In the genomic region with DNA sequence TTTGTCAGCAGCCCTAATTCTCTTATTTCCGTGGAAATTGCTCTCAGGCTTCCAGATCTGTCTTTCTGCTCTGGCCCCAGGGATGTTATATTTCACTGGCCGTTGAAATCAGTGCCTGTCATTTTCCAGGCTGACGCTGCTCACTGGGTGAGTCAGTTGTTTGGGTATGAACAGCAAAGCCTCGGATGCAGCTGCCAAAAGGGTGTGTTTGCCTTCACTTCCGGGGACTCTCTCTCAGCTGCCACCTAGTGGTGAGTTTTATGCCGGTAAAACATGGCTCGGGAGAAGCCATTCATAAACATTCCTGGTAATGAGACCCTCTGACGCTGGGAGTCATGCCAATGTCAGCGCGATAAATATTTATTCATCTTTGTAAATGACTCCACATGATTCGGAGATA, we compare ENCODE assay signal across 8 mouse cellular contexts.
DNase-seq lines count a peak whose midpoint lies in the region; ATAC-seq and TF ChIP-seq lines count a peak whose summit lies in the region.

No protein-coding gene starts in this region.

- H3K9ac ChIP-seq in forebrain, embryonic 11.5 days (ENCODE audit: low read length) = no peak overlapping the region
- H3K9ac ChIP-seq in heart, embryonic 15.5 days = no peak overlapping the region
- no peak overlapping the region for H3K9ac ChIP-seq in liver, embryonic 12.5 days
- no peak overlapping the region for H3K9ac ChIP-seq in stomach, postnatal 0 days (ENCODE audit: low read length)

- no peaks in the 10 kb centered on the region for H3K36me3 ChIP-seq in forebrain, embryonic 11.5 days (ENCODE audit: control insufficient read depth, insufficient read depth, low read length)
- no peaks in the 10 kb centered on the region for H3K36me3 ChIP-seq in heart, embryonic 15.5 days
- H3K36me3 ChIP-seq in liver, embryonic 12.5 days = no peaks in the 10 kb centered on the region
- H3K36me3 ChIP-seq in stomach, postnatal 0 days (ENCODE audit: control insufficient read depth, insufficient read depth, low read length) = no peaks in the 10 kb centered on the region

- peak; percentile 78 for ATAC-seq in forebrain, embryonic 11.5 days (replicated peaks; ENCODE audit: low FRiP score)
- peak; percentile 60; the same call in 1 of the 2 replicates for ATAC-seq in heart, embryonic 15.5 days (replicated peaks; ENCODE audit: insufficient number of reproducible peaks, insufficient read depth, low FRiP score, low read depth)
- no peak for ATAC-seq in liver, embryonic 12.5 days
- ATAC-seq in stomach, postnatal 0 days (ENCODE audit: low FRiP score, low TSS enrichment) = peak; percentile 93

- no peaks in the 10 kb centered on the region for H3K9me3 ChIP-seq in forebrain, embryonic 11.5 days (ENCODE audit: control insufficient read depth, low read length)
- no peaks in the 10 kb centered on the region for H3K9me3 ChIP-seq in heart, embryonic 15.5 days (replicated peaks)
- H3K9me3 ChIP-seq in liver, embryonic 12.5 days (replicated peaks) = no peaks in the 10 kb centered on the region
- H3K9me3 ChIP-seq in stomach, postnatal 0 days (ENCODE audit: control insufficient read depth, low read length) = no peaks in the 10 kb centered on the region

- no peaks in the 10 kb centered on the region for H3K4me1 ChIP-seq in brown adipose tissue, adult 24 weeks (ENCODE audit: control insufficient read depth, insufficient read depth, insufficient read length, low read length)
- H3K4me1 ChIP-seq in forebrain, embryonic 11.5 days (replicated peaks; ENCODE audit: control insufficient read depth, insufficient read depth, low read length) = no peaks in the 10 kb centered on the region
- no peaks in the 10 kb centered on the region for H3K4me1 ChIP-seq in heart, embryonic 15.5 days (replicated peaks)
- H3K4me1 ChIP-seq in liver, embryonic 12.5 days = no peaks in the 10 kb centered on the region
- H3K4me1 ChIP-seq in stomach, postnatal 0 days (replicated peaks; ENCODE audit: control insufficient read depth, insufficient read depth) = no peaks in the 10 kb centered on the region

- 0 out of 2 replicates have a peak overlapping the region, but pooled peaks have one; percentile 27 for H3K4me2 ChIP-seq in forebrain, embryonic 11.5 days (ENCODE audit: low read depth, low read length, severe bottlenecking)
- H3K4me2 ChIP-seq in heart, embryonic 15.5 days = peak overlapping the region; percentile 45
- peak overlapping the region; percentile 37; the same call in 1 of the 2 replicates for H3K4me2 ChIP-seq in liver, embryonic 12.5 days
- H3K4me2 ChIP-seq in stomach, postnatal 0 days (replicated peaks; ENCODE audit: low read depth) = peak overlapping the region; percentile 35

- DNase-seq in CD8-positive naive resting alpha-beta T cell, adult 2 months (ENCODE audit: low read depth in 2 of 2, low spot score in 2 of 2) = peak; percentile 53 to 69
- DNase-seq in forebrain, embryonic 11.5 days (ENCODE audit: low spot score) = peak; percentile 84
- peak; percentile 87 for DNase-seq in kidney, postnatal 14 days
- DNase-seq in natural killer cell, adult 2 months (ENCODE audit: low spot score in 2 of 2) = peak; percentile 63 to 71
- DNase-seq in stomach, postnatal 0 days (ENCODE audit: low spot score) = peak; percentile 88

- TF ChIP-seq CTCF in stomach, postnatal 0 days (IDR thresholded peaks at IDR 0.05; ENCODE audit: low read depth) = peak; percentile 93

- WGBS in forebrain, embryonic 11.5 days = 15% methylated on average over 11 of the region's 11 CpGs
- 11% methylated on average over 11 of the region's 11 CpGs for WGBS in heart, embryonic 15.5 days
- WGBS in liver, embryonic 12.5 days (ENCODE audit: insufficient replicate concordance) = 16% methylated on average over 11 of the region's 11 CpGs
- 3% methylated on average over 11 of the region's 11 CpGs for WGBS in stomach, postnatal 0 days

- peak overlapping the region; percentile 19; the same call in 1 of the 2 replicates for H3K4me3 ChIP-seq in brown adipose tissue, adult 24 weeks (ENCODE audit: insufficient read depth, low read depth, low read length)
- no peak overlapping the region for H3K4me3 ChIP-seq in forebrain, embryonic 11.5 days (ENCODE audit: low read depth, low read length)
- no peak overlapping the region; the same call in 1 of the 2 replicates for H3K4me3 ChIP-seq in heart, embryonic 15.5 days
- H3K4me3 ChIP-seq in liver, embryonic 12.5 days = no peak overlapping the region
- peak overlapping the region; percentile 5; the same call in 1 of the 2 replicates for H3K4me3 ChIP-seq in stomach, postnatal 0 days (ENCODE audit: low read depth, low read length)

- no peaks in the 10 kb centered on the region for H3K27me3 ChIP-seq in forebrain, embryonic 11.5 days (ENCODE audit: control insufficient read depth, insufficient read depth, low read length)
- no peaks in the 10 kb centered on the region for H3K27me3 ChIP-seq in heart, embryonic 15.5 days
- no peaks in the 10 kb centered on the region for H3K27me3 ChIP-seq in liver, embryonic 12.5 days (replicated peaks)
- no peaks in the 10 kb centered on the region for H3K27me3 ChIP-seq in stomach, postnatal 0 days (ENCODE audit: control insufficient read depth, insufficient read depth, low read length)

- no peak overlapping the region for H3K27ac ChIP-seq in brown adipose tissue, adult 24 weeks (replicated peaks; ENCODE audit: low read depth, low read length)
- no peak overlapping the region for H3K27ac ChIP-seq in forebrain, embryonic 11.5 days (ENCODE audit: low read depth, low read length)
- H3K27ac ChIP-seq in heart, embryonic 15.5 days = no peak overlapping the region
- no peak overlapping the region for H3K27ac ChIP-seq in liver, embryonic 12.5 days
- no peak overlapping the region for H3K27ac ChIP-seq in stomach, postnatal 0 days (replicated peaks)

- no peak for TF ChIP-seq EP300 in stomach, postnatal 0 days (optimal IDR thresholded peaks at IDR 0.05)

Comparison
In these comparisons a context has a peak if more than half of its experiments do, and no peak if none do; other contexts are left out.
1. H3K4me3 ChIP-seq: peak in brown adipose tissue, adult 24 weeks (single experiment) and stomach, postnatal 0 days (single experiment); none in forebrain, embryonic 11.5 days (single experiment), heart, embryonic 15.5 days (single experiment) and liver, embryonic 12.5 days (single experiment).
2. Peak in every context shown above with its lines, with median percentiles within 50 percentile points of each other: DNase-seq and H3K4me2 ChIP-seq.